Mouse (Mus musculus) stomach, embryonic 15.5 days (tissue): ENCODE measurements around the gene Dvl1. TPM values are rescaled to one million over a fixed set of nuclear protein-coding genes. Genes with fewer than 3 reads are reported as not detected.

ENCODE experiments used
- ATAC-seq: fragments of 200-750 bp; cut with Nextera tagmentation; 2 replicates; pipeline ENCODE4 v1.8.0; 2017; ENCODE audit warnings: low read depth, moderate number of reproducible peaks, moderate TSS enrichment; ENCODE audit not compliant: insufficient read depth, low FRiP score
- H3K27ac ChIP-seq: fragments of 300-500 bp; sonication (generic); 2 replicates; pipeline ENCODE4 v1.5.1; 2015; ENCODE audit warnings: mild to moderate bottlenecking, inconsistent platforms
- H3K27me3 ChIP-seq: fragments of 300-500 bp; sonication (generic); replicated peaks from 2 replicates; pipeline ENCODE4 v1.6.1; 2015; ENCODE audit warnings: inconsistent platforms
- H3K36me3 ChIP-seq: fragments of 300-500 bp; sonication (generic); 2 replicates; pipeline ENCODE4 v1.6.1; 2015; ENCODE audit warnings: inconsistent platforms
- H3K4me1 ChIP-seq: fragments of 300-500 bp; sonication (generic); 2 replicates; pipeline ENCODE4 v1.6.1; 2015; ENCODE audit warnings: inconsistent platforms
- H3K4me2 ChIP-seq: fragments of 300-500 bp; sonication (generic); 2 replicates; pipeline ENCODE4 v1.6.1; 2015; ENCODE audit warnings: mild to moderate bottlenecking, inconsistent platforms
- H3K4me3 ChIP-seq: fragments of 300-500 bp; sonication (generic); replicated peaks from 2 replicates; pipeline ENCODE4 v1.5.1; 2015; ENCODE audit warnings: inconsistent platforms
- H3K9ac ChIP-seq: fragments of 300-500 bp; sonication (generic); 2 replicates; pipeline ENCODE4 v1.6.1; 2015; ENCODE audit warnings: inconsistent platforms
- H3K9me3 ChIP-seq: fragments of 300-500 bp; sonication (generic); 2 replicates; pipeline ENCODE4 v1.6.1; 2016; ENCODE audit warnings: inconsistent platforms
- WGBS: fragments of 180-500 bp; shearing (Covaris S2); methylation state at CpG from one replicate; pipeline ENCODE4 v1.1.7; 2015; 5-methylcytosine and 5-hydroxymethylcytosine counted together
- polyA plus RNA-seq: library from polyadenylated mRNA; unstranded; fragments of >200 nt; fragmentation: Nextera tagmentation; extraction: Ambion mirVana; gene quantifications from 2 replicates; pipeline ENCODE4 v1.2.1, GENCODE M21; 2015

The Dvl1 gene
- polyA plus RNA-seq, 1 experiment from 2014 or later = 13.7 TPM

GRCm38 (mm10) chr4:155901205-155901604 is 54.0 kb downstream of the Dvl1 start:
- no peak overlapping the region for H3K4me2 ChIP-seq
- no peak overlapping the region for H3K4me3 ChIP-seq
- H3K9ac ChIP-seq = no peak overlapping the region
- no peaks in the 10 kb centered on the region for H3K9me3 ChIP-seq
- no peak for ATAC-seq
- peaks cover 47% of the 10 kb centered on the region for H3K36me3 ChIP-seq
- no peak overlapping the region for H3K27ac ChIP-seq
- 59% methylated on average over 3 of the region's 3 CpGs for WGBS
- no peaks in the 10 kb centered on the region for H3K4me1 ChIP-seq
- no peaks in the 10 kb centered on the region for H3K27me3 ChIP-seq

- H3K9ac ChIP-seq = no peak overlapping the region
- peaks cover 40% of the 10 kb centered on the region for H3K36me3 ChIP-seq
- no peaks in the 10 kb centered on the region for H3K9me3 ChIP-seq
- ATAC-seq = no peak
- no peak overlapping the region for H3K4me3 ChIP-seq
- H3K4me2 ChIP-seq = no peak overlapping the region
- WGBS = 91% methylated on average over 13 of the region's 13 CpGs
- no peaks in the 10 kb centered on the region for H3K27me3 ChIP-seq
- no peaks in the 10 kb centered on the region for H3K4me1 ChIP-seq
- H3K27ac ChIP-seq = no peak overlapping the region
Observed at GRCm38 (mm10) chr4:155903246-155903645, 56.0 kb downstream of the Dvl1 start.

- H3K36me3 ChIP-seq = peaks cover 40% of the 10 kb centered on the region
- no peak overlapping the region for H3K27ac ChIP-seq
- H3K4me1 ChIP-seq = no peaks in the 10 kb centered on the region
- no peak overlapping the region for H3K4me3 ChIP-seq
- H3K9ac ChIP-seq = no peak overlapping the region
- H3K27me3 ChIP-seq = no peaks in the 10 kb centered on the region
- ATAC-seq = no peak
- 88% methylated on average over 13 of the region's 13 CpGs for WGBS
- H3K4me2 ChIP-seq = no peak overlapping the region
- no peaks in the 10 kb centered on the region for H3K9me3 ChIP-seq
Observed at GRCm38 (mm10) chr4:155904318-155905102, 57.3 kb downstream of the Dvl1 start.

GRCm38 (mm10) chr4:155905634-155906033 is 58.4 kb downstream of the Dvl1 start:
- WGBS = 85% methylated on average over 13 of the region's 13 CpGs
- Histone ChIP-seq H3K4me1 (no peaks in the 10 kb centered on the region), H3K4me2 (no peak overlapping the region), H3K9ac (no peak overlapping the region), H3K9me3 (no peaks in the 10 kb centered on the region), H3K4me3 (no peak overlapping the region), H3K27me3 (no peaks in the 10 kb centered on the region), H3K36me3 (peaks cover 31% of the 10 kb centered on the region), H3K27ac (no peak overlapping the region)
- ATAC-seq = no peak

GRCm38 (mm10) chr4:155906125-155906524 is 58.9 kb downstream of the Dvl1 start:
- H3K4me3 ChIP-seq = no peak overlapping the region
- no peak overlapping the region for H3K27ac ChIP-seq
- H3K4me2 ChIP-seq = no peak overlapping the region
- H3K9me3 ChIP-seq = no peaks in the 10 kb centered on the region
- peaks cover 31% of the 10 kb centered on the region for H3K36me3 ChIP-seq
- WGBS = 85% methylated on average over 9 of the region's 9 CpGs
- H3K9ac ChIP-seq = no peak overlapping the region
- no peaks in the 10 kb centered on the region for H3K27me3 ChIP-seq
- no peaks in the 10 kb centered on the region for H3K4me1 ChIP-seq
- ATAC-seq = no peak

- no peaks in the 10 kb centered on the region for H3K27me3 ChIP-seq
- no peak overlapping the region for H3K4me2 ChIP-seq
- no peaks in the 10 kb centered on the region for H3K9me3 ChIP-seq
- peaks cover 25% of the 10 kb centered on the region for H3K36me3 ChIP-seq
- ATAC-seq = no peak
- H3K4me3 ChIP-seq = no peak overlapping the region
- no peak overlapping the region for H3K27ac ChIP-seq
- H3K9ac ChIP-seq = no peak overlapping the region
- 79% methylated on average over 11 of the region's 11 CpGs for WGBS
- no peaks in the 10 kb centered on the region for H3K4me1 ChIP-seq
Observed at GRCm38 (mm10) chr4:155907003-155907402, 59.8 kb downstream of the Dvl1 start.

GRCm38 (mm10) chr4:155908281-155908680 is 61.1 kb downstream of the Dvl1 start:
- Histone ChIP-seq H3K4me3 (no peak overlapping the region), H3K27me3 (no peaks in the 10 kb centered on the region), H3K9ac (no peak overlapping the region), H3K4me1 (no peaks in the 10 kb centered on the region), H3K36me3 (peaks cover 13% of the 10 kb centered on the region), H3K27ac (no peak overlapping the region), H3K4me2 (no peak overlapping the region), H3K9me3 (no peaks in the 10 kb centered on the region)
- no peak for ATAC-seq
- WGBS = 69% methylated on average over 7 of the region's 7 CpGs

- WGBS = 80% methylated on average over 4 of the region's 4 CpGs
- Histone ChIP-seq H3K27ac (no peak overlapping the region), H3K9me3 (no peaks in the 10 kb centered on the region), H3K9ac (no peak overlapping the region), H3K36me3 (peaks cover 8% of the 10 kb centered on the region), H3K4me3 (no peak overlapping the region), H3K4me1 (no peaks in the 10 kb centered on the region), H3K4me2 (no peak overlapping the region), H3K27me3 (no peaks in the 10 kb centered on the region)
- ATAC-seq = no peak
Observed at GRCm38 (mm10) chr4:155908751-155909150, 61.5 kb downstream of the Dvl1 start.

Other genes with a start within 250 kb of the Dvl1 start
- 6.9 and 7.9 TPM in 2 replicates for gene Slc35e2, start 246.0 kb upstream of the Dvl1 start, polyA plus RNA-seq
- gene Cdk11b, start 222.5 kb upstream of the Dvl1 start, polyA plus RNA-seq = 56.7 and 59.8 TPM in 2 replicates
- gene Gm10563, start 202.0 kb upstream of the Dvl1 start, polyA plus RNA-seq = not detected in 2 replicates
- gene Mmp23, start 194.0 kb upstream of the Dvl1 start, polyA plus RNA-seq = 39.6 and 42.0 TPM in 2 replicates
- 23.3 and 24.1 TPM in 2 replicates for gene Mib2, start 178.2 kb upstream of the Dvl1 start, polyA plus RNA-seq
- 9.0 and 10.0 TPM in 2 replicates for gene Fndc10, start 153.1 kb upstream of the Dvl1 start, polyA plus RNA-seq
- gene Ssu72, start 142.6 kb upstream of the Dvl1 start, polyA plus RNA-seq = 141 and 152 TPM in 2 replicates
- gene Tmem240, start 112.6 kb upstream of the Dvl1 start, polyA plus RNA-seq = 0.80 and 0.85 TPM in 2 replicates
- gene Atad3a, start 86.3 kb upstream of the Dvl1 start, polyA plus RNA-seq = 110 and 114 TPM in 2 replicates
- 27.6 and 28.2 TPM in 2 replicates for gene Vwa1, start 72.7 kb upstream of the Dvl1 start, polyA plus RNA-seq
- gene Tmem88b, start 61.5 kb upstream of the Dvl1 start, polyA plus RNA-seq = 0.55 and 0.89 TPM in 2 replicates
- gene Ankrd65, start 57.0 kb upstream of the Dvl1 start, polyA plus RNA-seq = 0.22 TPM in 1 of 2 replicates, not detected in the other
- gene Mrpl20, start 44.5 kb upstream of the Dvl1 start, polyA plus RNA-seq = 195 and 219 TPM in 2 replicates
- 166 and 167 TPM in 2 replicates for gene Ccnl2, start 34.9 kb upstream of the Dvl1 start, polyA plus RNA-seq
- 138 and 157 TPM in 2 replicates for gene Aurkaip1, start 16.1 kb upstream of the Dvl1 start, polyA plus RNA-seq
- 110 and 121 TPM in 2 replicates for gene Mxra8, start 7.7 kb upstream of the Dvl1 start, polyA plus RNA-seq
- 0.30 and 0.50 TPM in 2 replicates for gene Tas1r3, start 16.0 kb downstream of the Dvl1 start, polyA plus RNA-seq
- gene Cptp, start 22.0 kb downstream of the Dvl1 start, polyA plus RNA-seq = 14.7 and 15.7 TPM in 2 replicates
- 59.7 and 60.7 TPM in 2 replicates for gene Ints11, start 22.1 kb downstream of the Dvl1 start, polyA plus RNA-seq
- 51.2 and 51.9 TPM in 2 replicates for gene Pusl1, start 44.4 kb downstream of the Dvl1 start, polyA plus RNA-seq
- 17.0 and 17.5 TPM in 2 replicates for gene Acap3, start 44.4 kb downstream of the Dvl1 start, polyA plus RNA-seq
- gene Ube2j2, start 96.4 kb downstream of the Dvl1 start, polyA plus RNA-seq = 100 and 102 TPM in 2 replicates
- 46.2 and 49.1 TPM in 2 replicates for gene C1qtnf12, start 114.9 kb downstream of the Dvl1 start, polyA plus RNA-seq
- 14.4 and 14.6 TPM in 2 replicates for gene B3galt6, start 145.2 kb downstream of the Dvl1 start, polyA plus RNA-seq
- gene Sdf4, start 145.5 kb downstream of the Dvl1 start, polyA plus RNA-seq = 154 and 168 TPM in 2 replicates
- gene Tnfrsf4, start 166.4 kb downstream of the Dvl1 start, polyA plus RNA-seq = 0.64 and 1.1 TPM in 2 replicates
- 2.3 and 2.5 TPM in 2 replicates for gene Tnfrsf18, start 178.8 kb downstream of the Dvl1 start, polyA plus RNA-seq
- 4.1 and 5.0 TPM in 2 replicates for gene Ttll10, start 212.0 kb downstream of the Dvl1 start, polyA plus RNA-seq